In the genomic region with DNA sequence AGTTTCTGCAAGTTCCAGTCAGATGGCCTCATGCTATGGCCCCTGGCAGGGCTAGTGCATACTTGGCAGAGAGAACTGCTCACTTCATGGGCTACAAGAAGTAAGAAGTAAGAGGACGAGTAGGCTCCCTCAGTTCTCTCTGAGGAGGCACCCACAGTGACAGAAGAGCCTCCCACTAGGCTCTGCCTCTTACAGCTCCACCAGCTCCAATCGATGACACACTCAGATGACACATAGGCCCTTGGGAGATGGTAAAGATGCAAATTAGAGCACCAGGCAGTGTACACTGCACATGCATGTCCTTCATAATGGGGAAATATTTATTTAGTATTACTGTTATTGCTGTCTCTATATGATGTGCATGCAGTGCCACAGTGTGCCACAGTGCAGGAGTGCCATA, we compare ENCODE assay signal across 13 mouse cellular contexts.
"Had no signal": no experiment of that assay in that cellular context is flagged by ENCODE, and none has a peak within 500 bp of the region (broad histone marks: within the 10 kb centered on the region; RNA-seq: fewer than 3 reads in every experiment).

No protein-coding gene starts in this region.

- H3K36me3 ChIP-seq: limb, embryonic 13.5 days; midbrain, embryonic 13.5 days; neural tube, embryonic 13.5 days had no signal

- H3K4me3 ChIP-seq: layer of hippocampus, adult 2 months; limb, embryonic 13.5 days; midbrain, embryonic 13.5 days; neural tube, embryonic 13.5 days had no signal

- ATAC-seq: midbrain, embryonic 13.5 days had no signal

- H3K4me2 ChIP-seq: limb, embryonic 13.5 days; midbrain, embryonic 13.5 days; neural tube, embryonic 13.5 days had no signal

- H3K9me3 ChIP-seq: limb, embryonic 13.5 days; midbrain, embryonic 13.5 days; neural tube, embryonic 13.5 days had no signal

- H3K27me3 ChIP-seq: limb, embryonic 13.5 days; midbrain, embryonic 13.5 days; neural tube, embryonic 13.5 days had no signal

- H3K27ac ChIP-seq: layer of hippocampus, adult 2 months; limb, embryonic 13.5 days; liver, embryonic 14.5 days; midbrain, embryonic 13.5 days; neural tube, embryonic 13.5 days had no signal

- H3K9ac ChIP-seq: limb, embryonic 13.5 days; liver, embryonic 14.5 days; midbrain, embryonic 13.5 days; neural tube, embryonic 13.5 days had no signal

- DNase-seq: kidney, adult 18-20 months; kidney, postnatal 10 days; kidney, postnatal 4 days; left cerebral cortex, postnatal 4 days; lung, adult 18-20 months; right cerebral cortex, adult 18-20 months; right cerebral cortex, postnatal 25 days; thymus, postnatal 36 days had no signal
